Mouse (Mus musculus) retina, adult 2 months (tissue): ENCODE measurements around the gene Tbc1d21.

Source experiments
- DNase-seq: peaks from one replicate; pipeline ENCODE4 v3.0.0-alpha.2; 2012; ENCODE audit warnings: low read depth, low spot score

The Tbc1d21 gene

DNA sequence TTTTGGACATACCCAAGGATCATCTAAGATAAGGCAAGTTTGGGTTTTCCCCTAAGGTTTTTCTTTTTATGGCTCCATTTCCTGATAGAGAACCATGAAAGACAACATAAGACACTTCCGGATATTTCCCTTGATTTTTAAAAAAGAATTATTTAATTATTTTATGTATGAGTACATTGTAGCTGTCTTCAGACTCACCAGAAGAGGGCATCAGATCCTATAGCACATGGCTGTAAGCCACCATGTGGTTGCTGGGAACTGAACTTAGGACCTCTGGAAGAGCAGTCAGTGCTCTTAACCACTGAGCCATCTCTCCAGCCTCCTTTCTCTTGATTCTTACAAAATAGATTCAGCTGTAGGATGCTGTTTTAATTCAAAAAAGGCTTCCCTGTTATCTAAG is 28.5 kb downstream of the Tbc1d21 start:
- no peak for DNase-seq

- no peak for DNase-seq
These were observed 33.5 kb downstream of the Tbc1d21 start for GRCm38 (mm10) chr9:58336650-58337281.

DNA sequence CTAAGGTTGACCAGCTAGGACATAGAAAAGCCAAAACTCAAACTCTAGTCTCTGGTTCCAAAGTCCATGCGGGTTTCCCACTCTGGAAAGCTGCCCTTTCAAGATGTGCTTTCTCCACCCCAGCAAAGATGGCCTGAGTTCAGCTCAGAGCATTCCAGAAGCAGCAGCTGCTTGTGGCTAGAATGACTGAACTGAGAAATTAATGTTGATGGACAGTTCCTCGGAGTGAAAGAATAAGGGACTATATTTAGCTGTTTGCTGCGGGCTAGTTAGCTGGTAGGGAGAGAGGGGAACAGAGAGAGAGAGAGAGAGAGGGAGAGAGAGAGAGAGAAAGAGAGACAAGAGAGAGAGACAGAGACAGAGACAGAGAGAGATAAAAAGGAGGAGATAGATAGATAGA is 39.0 kb downstream of the Tbc1d21 start:
- DNase-seq, result no peak

GRCm38 (mm10) chr9:58330293-58330692 is 40.0 kb downstream of the Tbc1d21 start:
- DNase-seq, result no peak

DNA sequence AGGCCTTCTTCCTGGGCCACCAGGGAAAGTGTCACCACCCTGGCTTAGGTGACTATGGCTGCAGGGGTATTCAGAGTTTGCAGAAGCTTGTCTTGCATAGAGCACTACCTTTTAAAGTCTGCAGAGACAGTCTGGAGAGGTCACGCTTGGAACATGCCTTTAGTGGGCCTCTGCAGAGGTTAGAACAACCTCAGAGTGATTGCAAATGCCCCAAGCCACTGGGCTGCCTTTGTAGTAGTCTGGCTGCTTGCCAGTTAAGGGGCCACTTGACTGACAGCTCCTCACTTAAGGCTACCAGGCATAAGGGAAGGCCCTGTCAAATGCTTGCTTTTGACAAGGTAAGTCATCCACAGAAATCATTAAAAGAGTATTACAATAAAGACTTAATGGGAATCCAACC is 42.9 kb downstream of the Tbc1d21 start:
- DNase-seq, result no peak

GRCm38 (mm10) chr9:58326477-58327180 is 43.6 kb downstream of the Tbc1d21 start:
- DNase-seq, result no peak

GRCm38 (mm10) chr9:58321681-58322080 is 48.6 kb downstream of the Tbc1d21 start:
- DNase-seq, result no peak

DNA sequence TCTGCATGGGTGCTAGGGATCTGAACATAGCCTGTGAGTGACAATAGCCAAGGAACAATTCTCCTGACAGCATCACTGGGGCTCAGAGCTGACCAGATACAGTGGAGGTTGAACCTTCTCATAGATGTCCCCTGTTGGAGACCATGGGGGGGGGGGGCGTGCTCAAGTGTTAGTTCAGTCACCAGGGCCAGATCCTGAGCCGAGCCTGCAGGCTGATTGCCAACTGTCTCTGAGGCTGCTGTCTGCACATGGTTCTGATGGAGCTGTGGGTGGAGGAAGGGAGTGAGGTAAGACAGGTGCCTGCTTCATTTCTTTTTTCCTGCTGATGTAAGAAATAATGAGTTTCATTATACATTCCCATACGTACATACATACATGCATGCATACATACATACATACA is 51.9 kb downstream of the Tbc1d21 start:
- DNase-seq, result no peak

DNA sequence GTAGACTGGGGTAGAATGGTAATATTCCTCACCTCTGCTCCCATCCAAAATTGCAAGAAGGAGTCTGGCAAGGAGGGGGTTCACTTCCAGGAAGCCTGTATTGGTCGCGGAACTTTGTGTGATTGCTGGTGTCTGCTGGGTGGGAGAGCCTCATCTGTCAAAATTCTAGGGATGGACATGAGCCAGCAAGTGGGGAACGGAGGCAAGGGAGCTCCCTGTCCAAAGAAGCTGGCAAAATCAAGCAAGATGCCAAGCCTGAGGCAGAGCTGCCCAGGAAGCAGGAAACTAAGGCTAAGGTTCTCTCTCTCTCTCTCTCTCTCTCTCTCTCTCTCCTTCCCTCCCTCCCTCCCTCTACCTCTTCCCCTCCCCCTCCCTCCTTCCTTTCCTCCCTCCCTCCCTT is 52.9 kb downstream of the Tbc1d21 start:
- no peak for DNase-seq

DNA sequence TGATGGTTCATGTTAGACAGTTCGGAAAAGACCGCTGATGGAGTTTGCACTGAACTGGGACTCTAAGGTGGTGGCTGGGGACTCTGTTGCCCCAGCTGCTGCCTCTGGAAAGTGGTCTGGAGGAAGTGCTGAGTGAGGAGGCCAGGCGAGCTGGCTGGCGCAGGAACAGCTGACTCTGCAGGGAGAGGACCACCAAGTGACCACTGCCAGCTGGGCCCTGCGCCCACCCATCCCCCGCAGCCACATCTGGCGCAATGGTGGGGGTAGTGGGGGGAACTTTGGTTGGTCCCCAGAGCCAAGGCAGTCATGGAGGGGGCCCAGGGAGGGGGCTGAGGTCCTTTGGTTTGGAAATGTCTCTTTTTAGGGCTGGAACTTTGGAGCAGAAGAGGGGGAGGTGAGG is 53.5 kb downstream of the Tbc1d21 start:
- no peak for DNase-seq

DNA sequence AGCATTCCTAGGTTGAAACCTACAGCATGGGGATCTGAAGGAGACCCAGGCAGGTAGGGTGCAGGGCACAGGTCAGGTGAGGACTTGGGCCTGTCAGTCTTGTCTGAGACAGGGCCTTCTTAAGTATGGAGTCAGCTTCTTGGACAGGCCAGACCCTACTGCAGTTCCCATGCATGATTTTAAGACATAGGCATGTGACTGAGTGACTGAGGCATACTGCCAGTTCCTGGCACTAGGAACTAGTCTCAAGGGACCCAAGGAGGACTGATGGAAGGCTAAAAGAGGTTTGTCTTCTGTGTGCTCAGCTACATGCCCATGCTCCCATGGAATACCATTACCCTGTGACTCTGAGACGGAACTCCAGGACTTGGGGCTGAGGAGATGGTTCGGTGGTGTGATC is 54.4 kb downstream of the Tbc1d21 start:
- no peak for DNase-seq

DNA sequence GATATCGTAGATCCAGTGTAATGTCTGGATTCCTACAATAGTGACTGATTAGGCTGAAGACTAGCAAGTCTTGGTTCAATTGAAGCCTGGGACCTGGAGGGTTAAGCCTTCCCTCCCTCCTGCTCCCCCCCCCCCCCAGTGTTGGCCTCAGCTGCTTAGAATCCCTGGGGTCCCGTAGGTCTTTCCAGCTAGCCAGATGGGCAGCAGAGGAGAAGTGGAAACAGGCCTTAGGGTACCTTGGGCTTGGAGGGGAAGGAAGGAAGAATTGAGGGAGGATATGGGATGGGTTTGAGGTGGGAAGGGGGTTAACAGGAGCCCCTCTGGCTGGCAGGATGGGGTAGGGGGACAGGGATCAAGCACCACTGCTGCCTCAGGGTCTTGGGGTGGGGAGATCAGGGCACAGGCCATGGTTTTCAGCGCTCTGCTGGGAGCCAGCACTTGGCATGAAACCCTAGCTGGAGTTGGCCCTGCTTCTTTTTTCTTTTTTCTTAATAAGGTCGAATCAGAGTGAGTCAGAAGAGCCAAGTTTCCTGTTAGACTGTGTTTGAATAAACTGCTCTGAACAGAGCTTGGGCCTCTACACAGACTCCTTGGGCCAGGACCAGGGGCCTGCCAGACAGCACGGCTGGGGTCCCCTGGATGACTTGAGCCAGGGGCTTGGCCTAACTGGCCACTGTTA is 55.4 kb downstream of the Tbc1d21 start:
- DNase-seq, result no peak

DNA sequence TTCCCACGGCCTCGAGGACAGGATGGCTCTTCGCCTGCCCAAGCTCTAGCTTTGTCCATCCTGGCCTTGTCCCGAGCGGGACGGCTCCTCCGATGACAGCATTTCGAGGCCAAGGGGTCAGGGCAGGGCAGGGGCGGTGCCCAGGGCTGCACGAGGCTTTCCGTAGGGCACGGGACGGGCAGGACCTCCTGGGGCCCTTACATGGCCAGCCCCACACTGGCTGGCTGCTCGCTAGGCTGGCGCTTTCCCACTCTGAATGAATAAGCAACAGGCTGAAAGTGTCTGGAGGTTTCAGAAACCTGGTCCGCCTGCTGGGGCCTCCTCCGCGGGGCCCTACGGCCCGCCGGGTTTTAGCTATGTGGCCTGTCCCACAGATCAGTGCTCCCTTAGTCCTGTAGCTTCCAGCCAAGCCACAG is 57.3 kb downstream of the Tbc1d21 start, which contains the start of gene Loxl1:
TSS of gene Loxl1 (minus strand) at position 243 of the 416 bp plus-strand sequence.
- no peak for DNase-seq

DNA sequence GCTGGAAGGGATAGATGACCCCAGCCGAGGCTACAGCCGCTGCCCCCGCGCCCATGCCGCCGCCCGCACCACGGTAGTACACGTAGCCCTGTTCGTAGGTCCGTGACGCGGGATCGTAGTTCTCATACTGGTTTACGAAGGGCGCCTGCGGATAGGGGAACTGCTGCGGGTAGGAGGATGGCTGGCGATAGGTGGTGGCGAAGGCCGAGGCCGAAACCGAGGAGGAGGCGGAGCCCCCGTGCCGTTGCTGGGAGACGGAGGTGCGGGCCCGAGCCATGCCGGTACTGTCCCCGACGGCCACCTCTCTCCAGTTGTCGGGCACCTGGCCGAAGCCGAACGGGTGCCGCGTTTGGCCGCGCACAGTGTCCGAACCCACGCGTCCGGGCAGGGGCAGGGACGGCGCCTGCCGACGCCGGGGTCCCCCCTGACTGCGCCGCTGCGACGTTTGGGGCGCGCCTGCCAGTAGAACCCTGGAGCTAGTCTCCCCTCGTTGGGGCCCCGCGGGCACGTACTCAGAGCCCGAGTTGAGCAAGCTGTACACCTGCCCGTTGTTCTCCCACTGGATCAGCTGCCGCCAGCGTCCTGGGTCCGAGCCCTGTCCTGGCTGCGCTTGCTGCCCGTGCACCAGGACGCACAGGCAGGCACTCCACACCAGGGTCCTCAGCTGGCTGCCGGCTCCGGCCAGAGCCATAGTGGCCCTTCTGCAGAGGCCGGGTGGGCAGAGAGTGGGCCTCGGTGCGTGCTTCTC is 57.9 kb downstream of the Tbc1d21 start:
- no peak for DNase-seq

DNA sequence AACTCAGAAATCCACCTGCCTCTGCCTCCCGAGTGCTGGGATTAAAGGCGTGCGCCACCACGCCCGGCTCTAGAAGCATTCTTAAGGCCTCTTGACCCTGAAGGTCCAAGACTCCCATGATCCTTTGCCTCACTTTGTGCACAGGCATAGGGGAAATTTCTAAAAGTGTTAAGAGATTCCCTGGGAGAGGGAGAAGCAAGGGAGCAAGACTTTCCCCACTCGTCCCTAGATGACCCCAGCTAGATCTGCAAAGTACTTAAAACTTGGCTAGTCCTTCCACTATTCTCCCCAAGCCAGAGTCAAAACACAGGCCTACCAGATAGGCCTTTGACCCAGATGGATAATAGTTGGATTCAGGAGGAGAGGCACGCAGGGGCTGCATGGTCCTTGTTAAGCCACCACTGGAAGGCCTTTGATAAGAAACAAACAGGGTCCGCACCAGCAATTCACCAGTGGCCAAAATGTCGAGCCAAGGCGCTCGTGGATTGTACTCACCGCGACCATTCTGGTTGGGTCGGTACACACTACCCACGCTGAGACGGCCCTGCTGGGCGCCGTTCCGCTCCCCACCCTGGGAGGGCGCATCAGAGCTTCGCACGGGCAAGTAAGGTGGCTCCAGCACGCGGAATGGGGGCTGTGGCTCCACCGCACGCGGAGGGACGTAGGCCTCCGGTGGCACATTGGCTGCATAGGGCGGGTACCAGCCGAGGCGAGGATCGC is 58.9 kb downstream of the Tbc1d21 start:
- DNase-seq, result no peak

DNA sequence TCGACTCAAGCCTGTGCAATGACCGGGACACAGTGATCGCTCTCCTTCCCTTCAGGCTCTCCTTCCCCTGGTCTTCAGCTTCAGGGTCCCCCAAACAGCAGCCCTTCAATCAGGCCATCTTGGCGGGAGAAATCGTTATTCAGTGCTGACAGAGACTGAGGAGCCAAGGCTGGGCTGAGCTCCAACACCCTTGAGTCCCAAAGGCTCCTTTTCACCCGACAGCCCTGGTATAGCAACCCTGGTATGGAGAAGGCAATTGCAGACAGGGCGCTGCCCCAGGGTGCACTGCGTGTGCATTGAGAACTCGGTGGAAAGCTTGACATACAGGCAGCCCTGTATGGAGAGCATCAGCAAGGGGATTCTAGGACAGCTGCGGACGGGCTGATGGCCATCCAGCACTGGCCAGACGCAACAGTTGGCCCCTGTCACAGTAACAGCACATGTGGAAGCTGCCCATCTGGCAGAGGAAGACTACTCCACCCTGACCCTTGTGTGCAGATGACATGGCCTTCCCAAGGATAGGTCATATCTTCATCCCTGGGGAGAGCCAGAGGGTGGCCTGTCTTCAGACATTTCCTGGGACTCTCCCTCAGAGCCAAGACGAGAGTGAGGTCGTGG is 60.1 kb downstream of the Tbc1d21 start:
- no peak for DNase-seq
